Mouse (Mus musculus) liver, adult 2 months (tissue): ENCODE data around the gene Il6ra. TPM values are rescaled to one million over a fixed set of nuclear protein-coding genes. Genes with fewer than 3 reads are reported as not detected.

Source experiments
- DNase-seq: peaks from one replicate; pipeline ENCODE4 v3.0.0-alpha.2; 2011; ENCODE audit warnings: low read depth, low spot score; ENCODE audit errors: extremely low read depth
- H3K27ac ChIP-seq: fragments of 200-500 bp; replicated peaks from 2 replicates; pipeline ENCODE4 v1.5.1; 2012; ENCODE audit warnings: low read depth, mild to moderate bottlenecking, control low read depth, inconsistent platforms, low read length; ENCODE audit not compliant: insufficient read depth
- H3K27me3 ChIP-seq: fragments of 200-500 bp; 2 replicates; pipeline ENCODE4 v1.6.1; 2012; ENCODE audit warnings: mild to moderate bottlenecking, moderate library complexity, low read length, inconsistent platforms; ENCODE audit not compliant: control insufficient read depth, insufficient read depth
- H3K36me3 ChIP-seq: fragments of 200-500 bp; 2 replicates; pipeline ENCODE4 v1.6.1; 2012; ENCODE audit warnings: low read length, inconsistent platforms; ENCODE audit not compliant: control insufficient read depth, insufficient read depth
- H3K4me1 ChIP-seq: fragments of 200-500 bp; 2 replicates; pipeline ENCODE4 v1.6.1; 2011; ENCODE audit warnings: low read length; ENCODE audit not compliant: control insufficient read depth, insufficient read depth
- H3K4me3 ChIP-seq: fragments of 200-500 bp; 2 replicates; pipeline ENCODE4 v1.5.1; 2011; ENCODE audit warnings: low read depth, mild to moderate bottlenecking, control low read depth, low read length, moderate library complexity; ENCODE audit not compliant: insufficient read depth
- H3K79me2 ChIP-seq: fragments of 200-500 bp; 2 replicates; pipeline ENCODE4 v1.6.1; 2012; ENCODE audit warnings: inconsistent platforms, mild to moderate bottlenecking, low read length, moderate library complexity; ENCODE audit not compliant: control insufficient read depth, insufficient read depth
- H3K9ac ChIP-seq: fragments of 200-500 bp; 2 replicates; pipeline ENCODE4 v1.6.1; 2012; ENCODE audit warnings: low read depth, mild to moderate bottlenecking, control low read depth, inconsistent platforms, low read length
- CTCF ChIP-seq: fragments of 200-500 bp; IDR thresholded peaks from 2 replicates; pipeline ENCODE4 v1.5.1; 2011; ENCODE audit warnings: low read depth, low read length, control low read depth
- POLR2A ChIP-seq: fragments of 200-500 bp; IDR thresholded peaks from 2 replicates; pipeline ENCODE4 v1.6.1; 2011; ENCODE audit warnings: low read length, control low read depth; ENCODE audit not compliant: insufficient read depth; ENCODE audit errors: extremely low read depth
- WGBS: fragments of 180-500 bp; shearing (Covaris S2); methylation state at CpG from one replicate; pipeline ENCODE4 v1.1.7; 2018; 5-methylcytosine and 5-hydroxymethylcytosine counted together
- polyA plus RNA-seq: library from polyadenylated mRNA; depleted of rRNA; stranded (reverse); fragments of >200 nt; gene quantifications from 2 replicates; pipeline ENCODE4 v1.2.3, GENCODE M21; 2012
- total RNA-seq: library from RNA; depleted of rRNA; stranded (reverse); fragments of >200 nt; gene quantifications from 2 replicates; pipeline ENCODE4 v1.2.3, GENCODE M21; 2014

Gene Il6ra
- total and polyA plus RNA-seq, 2 experiments = 10.5 to 15.4 TPM

GRCm38 (mm10) chr3:89909703-89910542 is 3.1 kb downstream of the Il6ra start:
- H3K4me1 ChIP-seq = peaks cover 48% of the 10 kb centered on the region
- peak overlapping the region; percentile 4; the same call in 1 of the 2 replicates for H3K4me3 ChIP-seq
- 23% methylated on average over 5 of the region's 5 CpGs for WGBS
- no peak for TF ChIP-seq CTCF
- no peak for TF ChIP-seq POLR2A
- no peaks in the 10 kb centered on the region for H3K27me3 ChIP-seq
- H3K27ac ChIP-seq = peak overlapping the region; percentile 95
- peak; percentile 96 for DNase-seq
- H3K9ac ChIP-seq = peak overlapping the region; percentile 55
- H3K36me3 ChIP-seq = peaks cover 1% of the 10 kb centered on the region; the same call in 1 of the 2 replicates
- peaks cover 24% of the 10 kb centered on the region; the same call in 1 of the 2 replicates for H3K79me2 ChIP-seq

- Histone ChIP-seq H3K27ac (peak overlapping the region; percentile 77), H3K9ac (peak overlapping the region; percentile 55), H3K4me1 (peaks cover 47% of the 10 kb centered on the region), H3K36me3 (peaks cover 1% of the 10 kb centered on the region; the same call in 1 of the 2 replicates), H3K79me2 (peaks cover 25% of the 10 kb centered on the region; the same call in 1 of the 2 replicates), H3K27me3 (no peaks in the 10 kb centered on the region), H3K4me3 (no peak overlapping the region)
- 70% methylated on average over 6 of the region's 6 CpGs for WGBS
- TF ChIP-seq POLR2A (no peak), CTCF (no peak)
- no peak for DNase-seq
These were observed 4.2 kb downstream of the Il6ra start for GRCm38 (mm10) chr3:89908836-89909235.

- Histone ChIP-seq H3K9ac (no peak overlapping the region), H3K4me1 (peaks cover 51% of the 10 kb centered on the region), H3K27ac (peak overlapping the region; percentile 77), H3K36me3 (peaks cover 1% of the 10 kb centered on the region; the same call in 1 of the 2 replicates), H3K27me3 (no peaks in the 10 kb centered on the region), H3K4me3 (no peak overlapping the region), H3K79me2 (peaks cover 34% of the 10 kb centered on the region; the same call in 1 of the 2 replicates)
- DNase-seq = peak; percentile 59
- WGBS = 62% methylated on average over 3 of the region's 3 CpGs
- TF ChIP-seq POLR2A = no peak
- TF ChIP-seq CTCF = no peak
These were observed 5.2 kb downstream of the Il6ra start for GRCm38 (mm10) chr3:89907846-89908245.

- 32% methylated on average over 8 of the region's 8 CpGs for WGBS
- H3K79me2 ChIP-seq = peaks cover 50% of the 10 kb centered on the region
These were observed 13.5 kb downstream of the Il6ra start for GRCm38 (mm10) chr3:89899511-89899908.

GRCm38 (mm10) chr3:89898870-89899510 is 14.0 kb downstream of the Il6ra start:
- Histone ChIP-seq H3K4me3 (no peak overlapping the region), H3K79me2 (peaks cover 51% of the 10 kb centered on the region), H3K36me3 (no peaks in the 10 kb centered on the region), H3K27me3 (no peaks in the 10 kb centered on the region), H3K4me1 (peaks cover 54% of the 10 kb centered on the region), H3K27ac (peak overlapping the region; percentile 96), H3K9ac (peak overlapping the region; percentile 59)
- 23% methylated on average over 5 of the region's 5 CpGs for WGBS
- DNase-seq = peak; percentile 99
- no peak for TF ChIP-seq POLR2A
- TF ChIP-seq CTCF = no peak

More at GRCm38 (mm10) chr3:89899511-89899908, 13.5 kb downstream of the Il6ra start:
- Histone ChIP-seq H3K4me1 (peaks cover 54% of the 10 kb centered on the region), H3K9ac (peak overlapping the region; percentile 5; the same call in 1 of the 2 replicates), H3K36me3 (no peaks in the 10 kb centered on the region), H3K27me3 (no peaks in the 10 kb centered on the region), H3K4me3 (no peak overlapping the region), H3K27ac (peak overlapping the region; percentile 82)
- DNase-seq = no peak
- TF ChIP-seq CTCF (no peak), POLR2A (no peak)
